Mouse (Mus musculus): ENCODE measurements around the gene Arid4a.
"Not testable (repeated sequence)": the region's sequence is repeated elsewhere in the genome, so short reads cannot be mapped to it uniquely, and the experiment has no call there.

Gene Arid4a

GRCm38 (mm10) chr12:71053486-71053885 lies 37.7 kb downstream of the Arid4a start:
- DNase-seq (ENCODE audit: low read depth, low spot score) = no peak

- no peak for DNase-seq (ENCODE audit: low read depth, low spot score)
Measured at GRCm38 (mm10) chr12:71055537-71055936, 39.7 kb downstream of the Arid4a start.

- no peak for DNase-seq (ENCODE audit: low read depth, low spot score)
Measured at GRCm38 (mm10) chr12:71059741-71060140, 44.0 kb downstream of the Arid4a start.

- no peak for DNase-seq (ENCODE audit: low read depth, low spot score)
Measured at GRCm38 (mm10) chr12:71069846-71070245, 54.1 kb downstream of the Arid4a start.

GRCm38 (mm10) chr12:71072048-71072447 lies 56.3 kb downstream of the Arid4a start:
- DNase-seq (ENCODE audit: low read depth, low spot score) = no peak

- peak; percentile 42 for DNase-seq (ENCODE audit: low read depth, low spot score)
Measured at GRCm38 (mm10) chr12:71073113-71073730, 57.4 kb downstream of the Arid4a start.

- no peak for DNase-seq (ENCODE audit: low read depth, low spot score)
Measured at GRCm38 (mm10) chr12:71086331-71086730, 70.5 kb downstream of the Arid4a start.

GRCm38 (mm10) chr12:71104275-71104674 lies 88.5 kb downstream of the Arid4a start:
- DNase-seq (ENCODE audit: low read depth, low spot score) = not testable (repeated sequence)

- DNase-seq (ENCODE audit: low read depth, low spot score) = no peak
Measured at GRCm38 (mm10) chr12:71107216-71107771, 91.5 kb downstream of the Arid4a start.

GRCm38 (mm10) chr12:71111331-71111730 lies 95.5 kb downstream of the Arid4a start, which contains the start of gene Tomm20l:
Tomm20l (plus strand) TSS chr12:71111428.
- no peak for DNase-seq (ENCODE audit: low read depth, low spot score)

- no peak for DNase-seq (ENCODE audit: low read depth, low spot score)
Measured at GRCm38 (mm10) chr12:71113074-71113473, 97.3 kb downstream of the Arid4a start.

- peak; percentile 50 for DNase-seq (ENCODE audit: low read depth, low spot score)
Measured at GRCm38 (mm10) chr12:71113675-71114288, 98.0 kb downstream of the Arid4a start.

- DNase-seq (ENCODE audit: low read depth, low spot score) = peak; percentile 73
Measured at GRCm38 (mm10) chr12:71116411-71116810, 100.6 kb downstream of the Arid4a start.

GRCm38 (mm10) chr12:71122731-71123130 lies 106.9 kb downstream of the Arid4a start:
- DNase-seq (ENCODE audit: low read depth, low spot score) = no peak

- no peak for DNase-seq (ENCODE audit: low read depth, low spot score)
Measured at GRCm38 (mm10) chr12:71123286-71123685, 107.5 kb downstream of the Arid4a start.

- peak; percentile 29 for DNase-seq (ENCODE audit: low read depth, low spot score)
Measured at GRCm38 (mm10) chr12:71135581-71135980, 119.8 kb downstream of the Arid4a start.

GRCm38 (mm10) chr12:71136130-71136973 lies 120.6 kb downstream of the Arid4a start, which contains the start of the genes Timm9 and 2700049A03Rik:
Timm9 (minus strand) TSS chr12:71136684.
2700049A03Rik (plus strand) TSS chr12:71136848.
- peak; percentile 81 for DNase-seq (ENCODE audit: low read depth, low spot score)

- DNase-seq (ENCODE audit: low read depth, low spot score) = peak; percentile 89
Measured at GRCm38 (mm10) chr12:71136974-71137491, 121.2 kb downstream of the Arid4a start.

GRCm38 (mm10) chr12:71137686-71138085 lies 121.9 kb downstream of the Arid4a start:
- DNase-seq (ENCODE audit: low read depth, low spot score) = peak; percentile 21

GRCm38 (mm10) chr12:71139258-71139828 lies 123.6 kb downstream of the Arid4a start:
- no peak for DNase-seq (ENCODE audit: low read depth, low spot score)

GRCm38 (mm10) chr12:71141189-71141588 lies 125.4 kb downstream of the Arid4a start:
- DNase-seq (ENCODE audit: low read depth, low spot score) = peak; percentile 35
